Mouse (Mus musculus): ENCODE measurements around the gene Vstm5. TPM values are rescaled to one million over a fixed set of nuclear protein-coding genes. Genes with fewer than 3 reads are reported as not detected.
A peak's percentile ranks its signal among the peaks of the same experiment; 100 is the strongest.

Gene Vstm5
- polyA plus RNA-seq, 2 experiments = 0.06 to 0.27 TPM

DNA sequence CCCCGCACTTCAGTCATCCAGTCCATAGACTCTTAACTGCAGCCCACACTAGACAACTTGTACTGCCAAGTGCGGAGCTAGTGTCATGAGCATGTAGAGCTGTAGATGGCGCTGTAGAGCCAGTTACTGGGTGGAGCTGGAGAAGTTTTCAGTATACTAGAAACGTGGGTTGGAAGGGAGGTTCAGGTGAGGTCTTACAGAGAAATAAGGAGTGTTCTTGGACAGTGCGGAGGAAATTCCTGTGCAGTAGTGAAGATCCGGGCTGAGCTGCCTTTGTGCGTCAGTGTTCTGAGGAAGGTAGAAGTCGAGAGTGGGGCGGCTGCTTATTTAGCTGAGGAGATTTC, 2.7 kb downstream of the Vstm5 start:
- DNase-seq (ENCODE audit: low read depth in 3 of 3, low spot score in 3 of 3) (peak; percentile 42 to 50 (median 47)), ATAC-seq (ENCODE audit: insufficient read depth) (peak; percentile 58; the same call in 1 of the 2 replicates)
- 38% methylated on average over 9 of the region's 9 CpGs for WGBS (ENCODE audit: insufficient replicate concordance)
- Histone ChIP-seq H3K4me1 (replicated peaks; ENCODE audit: control insufficient read depth in 2 of 2, insufficient read depth in 2 of 2, low read length in 1 of 2) (peaks cover 0 to 7% of the 10 kb centered on the region in 2 experiments; a peak in 2 of 4 replicates), H3K9ac (replicated peaks) (no peak overlapping the region), H3K27ac (no peak overlapping the region), H3K4me2 (ENCODE audit: low read depth) (no peak overlapping the region), H3K27me3 (ENCODE audit: control insufficient read depth, insufficient read depth, low read length) (no peaks in the 10 kb centered on the region; the same call in none of the 2 replicates), H3K9me3 (ENCODE audit: control insufficient read depth, low read length) (no peaks in the 10 kb centered on the region), H3K36me3 (replicated peaks; ENCODE audit: control insufficient read depth, insufficient read depth, low read depth) (no peaks in the 10 kb centered on the region), H3K4me3 (ENCODE audit: insufficient read depth in 1 of 2, low read depth in 2 of 2, low read length in 2 of 2) (no peak overlapping the region)
- TF ChIP-seq EP300 (IDR thresholded peaks at IDR 0.05; ENCODE audit: low read depth) = no peak
- TF ChIP-seq CTCF (IDR thresholded peaks at IDR 0.05; ENCODE audit: low read depth) = peak; percentile 77

GRCm38 (mm10) chr9:15242130-15242529, 3.3 kb downstream of the Vstm5 start:
- ATAC-seq (ENCODE audit: insufficient read depth) (0 out of 2 replicates have a peak, but pooled peaks have one; percentile 42), DNase-seq (ENCODE audit: low read depth in 3 of 3, low spot score in 3 of 3) (no peak)
- Histone ChIP-seq H3K9me3 (ENCODE audit: control insufficient read depth, low read length) (no peaks in the 10 kb centered on the region), H3K27ac (no peak overlapping the region), H3K9ac (replicated peaks) (no peak overlapping the region), H3K4me2 (ENCODE audit: low read depth) (no peak overlapping the region), H3K36me3 (replicated peaks; ENCODE audit: control insufficient read depth, insufficient read depth, low read depth) (no peaks in the 10 kb centered on the region), H3K4me1 (replicated peaks; ENCODE audit: control insufficient read depth in 2 of 2, insufficient read depth in 2 of 2, low read length in 1 of 2) (peaks cover 0 to 7% of the 10 kb centered on the region in 2 experiments; a peak in 2 of 4 replicates), H3K4me3 (ENCODE audit: insufficient read depth in 1 of 2, low read depth in 2 of 2, low read length in 2 of 2) (no peak overlapping the region), H3K27me3 (ENCODE audit: control insufficient read depth, insufficient read depth, low read length) (no peaks in the 10 kb centered on the region; the same call in none of the 2 replicates)
- TF ChIP-seq CTCF (IDR thresholded peaks at IDR 0.05; ENCODE audit: low read depth) (no peak), EP300 (IDR thresholded peaks at IDR 0.05; ENCODE audit: low read depth) (no peak)
- WGBS (ENCODE audit: insufficient replicate concordance) = 13% methylated on average over 1 of the region's 1 CpGs

GRCm38 (mm10) chr9:15245319-15246075, 6.7 kb downstream of the Vstm5 start:
- WGBS (ENCODE audit: insufficient replicate concordance) = 51% methylated on average over 14 of the region's 14 CpGs
- Histone ChIP-seq H3K27me3 (ENCODE audit: control insufficient read depth, insufficient read depth, low read length) (no peaks in the 10 kb centered on the region), H3K36me3 (replicated peaks; ENCODE audit: control insufficient read depth, insufficient read depth, low read depth) (no peaks in the 10 kb centered on the region), H3K9me3 (ENCODE audit: control insufficient read depth, low read length) (no peaks in the 10 kb centered on the region), H3K4me3 (ENCODE audit: insufficient read depth in 1 of 2, low read depth in 2 of 2, low read length in 2 of 2) (no peak overlapping the region), H3K9ac (replicated peaks) (no peak overlapping the region), H3K4me2 (ENCODE audit: low read depth) (no peak overlapping the region), H3K4me1 (replicated peaks; ENCODE audit: control insufficient read depth in 2 of 2, insufficient read depth in 2 of 2, low read length in 1 of 2) (peaks cover 0 to 7% of the 10 kb centered on the region in 2 experiments; a peak in 2 of 4 replicates), H3K27ac (no peak overlapping the region)
- no peak for DNase-seq (ENCODE audit: low read depth in 3 of 3, low spot score in 3 of 3)
- ATAC-seq (ENCODE audit: insufficient read depth) = no peak
- TF ChIP-seq CTCF (IDR thresholded peaks at IDR 0.05; ENCODE audit: low read depth) (no peak), EP300 (IDR thresholded peaks at IDR 0.05; ENCODE audit: low read depth) (no peak)

DNA sequence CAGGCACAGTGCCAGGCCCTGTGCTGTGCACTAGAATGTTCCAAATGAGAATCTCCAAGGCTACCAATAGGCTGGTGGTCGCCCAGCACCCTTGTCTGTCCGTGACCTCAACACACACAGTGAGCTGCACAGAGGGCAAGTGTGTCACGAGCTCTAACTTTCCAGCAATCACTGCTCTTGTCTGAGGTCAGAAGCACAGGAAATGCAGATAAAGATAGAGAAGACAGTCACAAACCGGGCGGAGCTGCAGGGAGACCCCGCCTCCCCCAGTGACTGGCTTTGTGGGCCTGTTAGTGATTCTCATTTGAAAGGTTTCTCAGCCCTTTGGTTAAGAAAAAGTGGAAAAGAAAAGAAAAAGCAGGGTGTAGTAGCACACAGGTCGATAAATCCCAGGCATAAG, 11.5 kb downstream of the Vstm5 start:
- H3K36me3 ChIP-seq (replicated peaks; ENCODE audit: control insufficient read depth, insufficient read depth, low read depth) = no peaks in the 10 kb centered on the region
- WGBS (ENCODE audit: insufficient replicate concordance) = 30% methylated on average over 7 of the region's 7 CpGs
- no peaks in the 10 kb centered on the region for H3K27me3 ChIP-seq (ENCODE audit: control insufficient read depth, insufficient read depth, low read length)

DNA sequence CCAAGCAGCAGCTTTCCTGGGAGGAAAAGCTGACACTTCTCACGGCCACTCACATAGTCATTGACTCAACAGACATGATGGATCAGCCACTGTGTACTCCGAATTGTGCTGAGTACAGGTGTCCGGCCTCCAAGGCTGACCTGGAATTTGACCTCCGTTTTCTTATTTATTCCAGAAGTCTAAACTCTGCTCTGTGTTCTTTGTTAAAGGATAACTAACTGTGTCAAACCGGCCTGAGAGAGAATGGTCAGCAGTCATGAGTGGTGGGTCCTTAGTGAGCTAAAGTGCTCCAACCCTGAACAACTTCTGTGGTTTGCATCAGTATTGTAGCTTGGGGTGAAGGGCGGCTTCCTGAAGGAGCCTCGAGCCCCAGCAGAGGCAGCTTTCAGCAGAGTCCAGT, 13.4 kb downstream of the Vstm5 start:
- H3K9me3 ChIP-seq (ENCODE audit: control insufficient read depth, low read length) = no peaks in the 10 kb centered on the region
- TF ChIP-seq CTCF (IDR thresholded peaks at IDR 0.05; ENCODE audit: low read depth) (no peak), EP300 (IDR thresholded peaks at IDR 0.05; ENCODE audit: low read depth) (no peak)
- H3K4me2 ChIP-seq (ENCODE audit: low read depth) = no peak overlapping the region
- no peaks in the 10 kb centered on the region for H3K36me3 ChIP-seq (replicated peaks; ENCODE audit: control insufficient read depth, insufficient read depth, low read depth)
- H3K27me3 ChIP-seq (ENCODE audit: control insufficient read depth, insufficient read depth, low read length) = no peaks in the 10 kb centered on the region
- no peak overlapping the region for H3K27ac ChIP-seq
- no peak overlapping the region for H3K9ac ChIP-seq (replicated peaks)
- ATAC-seq (ENCODE audit: insufficient read depth) (no peak), DNase-seq (ENCODE audit: low read depth in 3 of 3, low spot score in 3 of 3) (no peak)
- WGBS (ENCODE audit: insufficient replicate concordance) = 60% methylated on average over 7 of the region's 7 CpGs
- no peak overlapping the region for H3K4me3 ChIP-seq (ENCODE audit: insufficient read depth in 1 of 2, low read depth in 2 of 2, low read length in 2 of 2)
- no peaks in the 10 kb centered on the region for H3K4me1 ChIP-seq (replicated peaks; ENCODE audit: control insufficient read depth in 2 of 2, insufficient read depth in 2 of 2, low read length in 1 of 2)

More for the DNA sequence above, 11.5 kb downstream of the Vstm5 start:
- DNase-seq (ENCODE audit: low read depth in 3 of 3, low spot score in 3 of 3) (no peak), ATAC-seq (ENCODE audit: insufficient read depth) (no peak)
- H3K4me1 ChIP-seq (replicated peaks; ENCODE audit: control insufficient read depth in 2 of 2, insufficient read depth in 2 of 2, low read length in 1 of 2) = peaks cover 0 to 3% of the 10 kb centered on the region in 2 experiments; a peak in 2 of 4 replicates
- H3K9me3 ChIP-seq (ENCODE audit: control insufficient read depth, low read length) = no peaks in the 10 kb centered on the region
- H3K4me2 ChIP-seq (ENCODE audit: low read depth) = no peak overlapping the region
- no peak overlapping the region for H3K9ac ChIP-seq (replicated peaks)
- no peak overlapping the region for H3K27ac ChIP-seq
- no peak overlapping the region for H3K4me3 ChIP-seq (ENCODE audit: insufficient read depth in 1 of 2, low read depth in 2 of 2, low read length in 2 of 2)
- no peak for TF ChIP-seq EP300 (IDR thresholded peaks at IDR 0.05; ENCODE audit: low read depth)
- TF ChIP-seq CTCF (IDR thresholded peaks at IDR 0.05; ENCODE audit: low read depth) = no peak
